Mouse (Mus musculus) liver, postnatal 0 days (tissue): ENCODE results near the gene Gm1604a. TPM values are rescaled to one million over a fixed set of nuclear protein-coding genes. Genes with fewer than 3 reads are reported as not detected.

Experiments
- polyA plus RNA-seq: library from polyadenylated mRNA; unstranded; fragments of >200 nt; fragmentation: Nextera tagmentation; extraction: Ambion mirVana; gene quantifications from 2 replicates; pipeline ENCODE4 v1.2.1, GENCODE M21; 2015

Gene Gm1604a
- polyA plus RNA-seq, 1 experiment from 2014 or later = 0.39 TPM

Other genes with a start within 250 kb of the Gm1604a start
- 32.0 and 34.8 TPM in 2 replicates for gene Ezr, start 242.8 kb upstream of the Gm1604a start, polyA plus RNA-seq
- 13.2 and 14.5 TPM in 2 replicates for gene Rsph3b, start 76.9 kb upstream of the Gm1604a start, polyA plus RNA-seq
- gene Tagap1, start 64.4 kb upstream of the Gm1604a start, polyA plus RNA-seq = 9.2 and 9.6 TPM in 2 replicates
- 161 and 182 TPM in 2 replicates for gene Rnaset2b, start 54.9 kb upstream of the Gm1604a start, polyA plus RNA-seq
- gene Gm49721, start 46.7 kb upstream of the Gm1604a start, polyA plus RNA-seq = 0.06 TPM in 1 of 2 replicates, not detected in the other
- 1.2 and 1.5 TPM in 2 replicates for gene Rps6ka2, start 144.5 kb downstream of the Gm1604a start, polyA plus RNA-seq